16 mouse cellular contexts compared by ENCODE assay signal in the genomic region with DNA sequence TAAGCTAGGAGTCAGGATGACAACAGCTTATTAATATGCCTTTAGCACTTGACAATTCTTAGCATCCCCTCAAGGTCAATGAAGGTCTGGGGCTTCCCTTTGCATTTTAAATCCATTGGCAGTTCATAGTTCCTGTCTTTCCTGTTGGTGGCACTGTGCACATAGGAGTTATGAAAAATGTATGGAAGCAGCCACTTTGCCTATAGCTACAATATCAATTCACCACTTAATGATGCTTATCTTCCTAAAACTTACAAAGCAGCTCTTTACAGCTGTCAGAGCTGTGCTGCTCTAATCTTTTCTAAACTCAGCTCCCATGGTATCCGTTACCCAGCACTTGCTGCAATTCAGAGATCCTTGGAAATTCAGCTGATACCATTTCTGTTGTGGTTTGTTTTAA.
DNase-seq lines count a peak whose midpoint lies in the region; ATAC-seq and TF ChIP-seq lines count a peak whose summit lies in the region.
"Had no signal": no experiment of that assay in that cellular context is flagged by ENCODE, and none has a peak within 500 bp of the region (broad histone marks: within the 10 kb centered on the region; RNA-seq: fewer than 3 reads in every experiment).

No protein-coding gene starts in this region.

- WGBS in hindbrain, postnatal 0 days, result 61% methylated on average over 1 of the region's 1 CpGs
- WGBS in hindbrain, embryonic 12.5 days, result 74% methylated on average over 1 of the region's 1 CpGs
- WGBS in midbrain, embryonic 15.5 days, result 59% methylated on average over 1 of the region's 1 CpGs
- WGBS in midbrain, embryonic 11.5 days, result 78% methylated on average over 1 of the region's 1 CpGs

- H3K27ac ChIP-seq in hindbrain, postnatal 0 days, result no peak overlapping the region
- no peak overlapping the region for H3K27ac ChIP-seq in hindbrain, embryonic 12.5 days
- no peak overlapping the region for H3K27ac ChIP-seq in midbrain, embryonic 15.5 days
- no peak overlapping the region for H3K27ac ChIP-seq in midbrain, embryonic 11.5 days (ENCODE audit: low read depth, low read length)
- H3K27ac ChIP-seq: liver, embryonic 12.5 days; neural tube, embryonic 15.5 days had no signal

- no peaks in the 10 kb centered on the region for H3K4me1 ChIP-seq in hindbrain, postnatal 0 days (ENCODE audit: insufficient read depth, low read length)
- no peaks in the 10 kb centered on the region for H3K4me1 ChIP-seq in hindbrain, embryonic 12.5 days
- no peaks in the 10 kb centered on the region for H3K4me1 ChIP-seq in midbrain, embryonic 15.5 days
- no peaks in the 10 kb centered on the region for H3K4me1 ChIP-seq in midbrain, embryonic 11.5 days (ENCODE audit: control insufficient read depth, insufficient read depth, low read length)
- H3K4me1 ChIP-seq: liver, embryonic 12.5 days; neural tube, embryonic 15.5 days had no signal

- H3K4me3 ChIP-seq in hindbrain, postnatal 0 days (ENCODE audit: low read length), result no peak overlapping the region
- H3K4me3 ChIP-seq in hindbrain, embryonic 12.5 days, result no peak overlapping the region
- no peak overlapping the region for H3K4me3 ChIP-seq in midbrain, embryonic 15.5 days
- no peak overlapping the region for H3K4me3 ChIP-seq in midbrain, embryonic 11.5 days (ENCODE audit: low read depth, low read length)
- H3K4me3 ChIP-seq: liver, embryonic 12.5 days; myocyte; neural tube, embryonic 15.5 days had no signal

- peak; percentile 7 for DNase-seq in embryo, embryonic 11 days
- no peak for DNase-seq in embryo, embryonic 10 days (ENCODE audit: low spot score)
- DNase-seq in hindbrain, postnatal 0 days (ENCODE audit: low spot score), result peak; percentile 34
- no peak for DNase-seq in midbrain, embryonic 11.5 days (ENCODE audit: low spot score, missing footprints)
- no peak for DNase-seq in MN1 (ENCODE audit: low spot score)
- DNase-seq in adrenal gland, adult 18-20 months (ENCODE audit: low spot score in 2 of 2), result no peak
- DNase-seq: adrenal gland, postnatal 36 days; cerebellum, adult 9-11 months; gastrocnemius, postnatal 36 days; right cerebral cortex, postnatal 4 days; thymus, postnatal 25 days had no signal

- no peak overlapping the region for H3K9ac ChIP-seq in hindbrain, postnatal 0 days (replicated peaks; ENCODE audit: low read length)
- H3K9ac ChIP-seq in hindbrain, embryonic 12.5 days, result no peak overlapping the region
- H3K9ac ChIP-seq in midbrain, embryonic 15.5 days, result no peak overlapping the region
- H3K9ac ChIP-seq in midbrain, embryonic 11.5 days (ENCODE audit: low read length), result no peak overlapping the region
- H3K9ac ChIP-seq: liver, embryonic 12.5 days; neural tube, embryonic 15.5 days had no signal

- ATAC-seq in hindbrain, postnatal 0 days, result no peak
- ATAC-seq in hindbrain, embryonic 12.5 days (ENCODE audit: low FRiP score), result no peak
- ATAC-seq in midbrain, embryonic 15.5 days (replicated peaks), result peak; percentile 60; the same call in 1 of the 2 replicates
- no peak for ATAC-seq in midbrain, embryonic 11.5 days (ENCODE audit: low FRiP score)
- ATAC-seq: liver, embryonic 12.5 days had no signal

- peak; percentile 41 for TF ChIP-seq CTCF in hindbrain, postnatal 0 days (IDR thresholded peaks at IDR 0.05; ENCODE audit: low read depth)

- H3K4me2 ChIP-seq in hindbrain, postnatal 0 days (ENCODE audit: low read depth, low read length), result no peak overlapping the region
- H3K4me2 ChIP-seq in hindbrain, embryonic 12.5 days (replicated peaks), result no peak overlapping the region
- H3K4me2 ChIP-seq in midbrain, embryonic 15.5 days, result no peak overlapping the region
- H3K4me2 ChIP-seq in midbrain, embryonic 11.5 days, result no peak overlapping the region
- H3K4me2 ChIP-seq: liver, embryonic 12.5 days; neural tube, embryonic 15.5 days had no signal

- no peaks in the 10 kb centered on the region for H3K9me3 ChIP-seq in hindbrain, postnatal 0 days (ENCODE audit: low read length)
- no peaks in the 10 kb centered on the region for H3K9me3 ChIP-seq in hindbrain, embryonic 12.5 days (replicated peaks)
- no peaks in the 10 kb centered on the region for H3K9me3 ChIP-seq in midbrain, embryonic 15.5 days
- no peaks in the 10 kb centered on the region for H3K9me3 ChIP-seq in midbrain, embryonic 11.5 days (ENCODE audit: control insufficient read depth, low read length)
- H3K9me3 ChIP-seq: liver, embryonic 12.5 days; neural tube, embryonic 15.5 days had no signal

- no peaks in the 10 kb centered on the region for H3K27me3 ChIP-seq in hindbrain, postnatal 0 days (ENCODE audit: insufficient read depth, low read length)
- H3K27me3 ChIP-seq in hindbrain, embryonic 12.5 days, result no peaks in the 10 kb centered on the region
- no peaks in the 10 kb centered on the region for H3K27me3 ChIP-seq in midbrain, embryonic 15.5 days (replicated peaks)
- no peaks in the 10 kb centered on the region for H3K27me3 ChIP-seq in midbrain, embryonic 11.5 days (ENCODE audit: control insufficient read depth, insufficient read depth, low read length)
- H3K27me3 ChIP-seq: liver, embryonic 12.5 days; neural tube, embryonic 15.5 days had no signal

- H3K36me3 ChIP-seq in hindbrain, postnatal 0 days (ENCODE audit: insufficient read depth, low read length), result no peaks in the 10 kb centered on the region
- no peaks in the 10 kb centered on the region for H3K36me3 ChIP-seq in hindbrain, embryonic 12.5 days
- H3K36me3 ChIP-seq in midbrain, embryonic 15.5 days (replicated peaks), result no peaks in the 10 kb centered on the region
- no peaks in the 10 kb centered on the region for H3K36me3 ChIP-seq in midbrain, embryonic 11.5 days (ENCODE audit: control insufficient read depth, insufficient read depth, low read length)
- H3K36me3 ChIP-seq: liver, embryonic 12.5 days; neural tube, embryonic 15.5 days had no signal

Comparison
In these comparisons a context has a peak if more than half of its experiments do, and no peak if none do; other contexts are left out.
1. DNase-seq: peak in embryo, embryonic 11 days (single experiment) and hindbrain, postnatal 0 days (single experiment); none in embryo, embryonic 10 days (single experiment), midbrain, embryonic 11.5 days (single experiment), MN1 (single experiment) and adrenal gland, adult 18-20 months (0 of 2).